Comparison of ENCODE assay signal across 32 mouse cellular contexts in genomic region chr10:127319969-127320368, GRCm38 (mm10). TPM values are rescaled to one million over a fixed set of nuclear protein-coding genes. Genes with fewer than 3 reads are reported as not detected.
"Had no signal": no experiment of that assay in that cellular context is flagged by ENCODE, and none has a peak within 500 bp of the region (broad histone marks: within the 10 kb centered on the region; RNA-seq: fewer than 3 reads in every experiment).

No protein-coding gene starts in this region.

- H3K9me3 ChIP-seq: heart, embryonic 10.5 days; heart, embryonic 12.5 days; hindbrain, embryonic 10.5 days; hindbrain, embryonic 12.5 days; intestine, embryonic 15.5 days; limb, embryonic 10.5 days; limb, embryonic 12.5 days; liver, embryonic 13.5 days had no signal

- H3K4me1 ChIP-seq: heart, embryonic 12.5 days; hindbrain, embryonic 12.5 days had no signal

- H3K36me3 ChIP-seq: heart, embryonic 10.5 days; heart, embryonic 12.5 days; hindbrain, embryonic 10.5 days; hindbrain, embryonic 12.5 days; intestine, embryonic 15.5 days; limb, embryonic 10.5 days; limb, embryonic 12.5 days; liver, embryonic 13.5 days had no signal

- H3K27ac ChIP-seq: gastrocnemius, adult 2 months; heart, embryonic 10.5 days; hindbrain, embryonic 10.5 days; hindbrain, embryonic 12.5 days; hindbrain, embryonic 14.5 days; intestine, embryonic 15.5 days; layer of hippocampus, adult 2 months; left cerebral cortex, adult 2 months; limb, embryonic 10.5 days; limb, embryonic 12.5 days; liver, embryonic 13.5 days had no signal

- H3K4me2 ChIP-seq: heart, embryonic 12.5 days; hindbrain, embryonic 12.5 days; hindbrain, embryonic 14.5 days; intestine, embryonic 15.5 days; limb, embryonic 12.5 days; liver, embryonic 11.5 days; liver, embryonic 13.5 days had no signal

- H3K27me3 ChIP-seq: intestine, embryonic 15.5 days had no signal

- H3K4me3 ChIP-seq: gastrocnemius, adult 2 months; heart, embryonic 10.5 days; heart, embryonic 12.5 days; hindbrain, embryonic 10.5 days; hindbrain, embryonic 12.5 days; intestine, embryonic 15.5 days; layer of hippocampus, adult 2 months; left cerebral cortex, adult 2 months; limb, embryonic 10.5 days; limb, embryonic 12.5 days; liver, embryonic 13.5 days had no signal

- H3K9ac ChIP-seq: heart, embryonic 12.5 days; hindbrain, embryonic 12.5 days; hindbrain, embryonic 14.5 days; intestine, embryonic 15.5 days; limb, embryonic 12.5 days; liver, embryonic 13.5 days had no signal

- DNase-seq: gastrocnemius, adult 2 months; gastrocnemius, postnatal 10 days; gastrocnemius, postnatal 25 days; heart, adult 18-20 months; heart, postnatal 10 days; heart, postnatal 4 days; kidney, adult 18-20 months; kidney, postnatal 14 days; liver; liver, embryonic 13.5 days had no signal

- ATAC-seq: hindbrain, embryonic 16.5 days; inflammation-experienced regulatory T-cells, adult 6 months; intestine, embryonic 15.5 days; intestine, postnatal 0 days had no signal

RNA-seq across cellular contexts. Expression of gene Gli1, which starts 21.8 kb away (rescaled TPM):
- total RNA-seq: granulocyte monocyte progenitor cell, adult 5-6 weeks had no signal

RNA-seq across cellular contexts. Expression of gene Inhbe, which starts 34.2 kb away (rescaled TPM):
- total RNA-seq: gastrocnemius, adult 2 months; gastrocnemius, postnatal 10 days; gastrocnemius, postnatal 25 days; granulocyte monocyte progenitor cell, adult 5-6 weeks; heart, adult 18-20 months; heart, adult 8-10 months; heart, postnatal 10 days; heart, postnatal 25 days; heart, postnatal 4 days; layer of hippocampus, adult 2 months; layer of hippocampus, postnatal 10 days; layer of hippocampus, postnatal 25 days had no signal
- polyA plus RNA-seq: heart, embryonic 10.5 days; heart, embryonic 12.5 days; heart, embryonic 14.5 days; heart, embryonic 16.5 days; hindbrain, embryonic 10.5 days; inflammation-experienced regulatory T-cells, adult 6 months; intestine, embryonic 15.5 days; limb, embryonic 14.5 days had no signal
